10 mouse cellular contexts compared by ENCODE assay signal in the genomic region with DNA sequence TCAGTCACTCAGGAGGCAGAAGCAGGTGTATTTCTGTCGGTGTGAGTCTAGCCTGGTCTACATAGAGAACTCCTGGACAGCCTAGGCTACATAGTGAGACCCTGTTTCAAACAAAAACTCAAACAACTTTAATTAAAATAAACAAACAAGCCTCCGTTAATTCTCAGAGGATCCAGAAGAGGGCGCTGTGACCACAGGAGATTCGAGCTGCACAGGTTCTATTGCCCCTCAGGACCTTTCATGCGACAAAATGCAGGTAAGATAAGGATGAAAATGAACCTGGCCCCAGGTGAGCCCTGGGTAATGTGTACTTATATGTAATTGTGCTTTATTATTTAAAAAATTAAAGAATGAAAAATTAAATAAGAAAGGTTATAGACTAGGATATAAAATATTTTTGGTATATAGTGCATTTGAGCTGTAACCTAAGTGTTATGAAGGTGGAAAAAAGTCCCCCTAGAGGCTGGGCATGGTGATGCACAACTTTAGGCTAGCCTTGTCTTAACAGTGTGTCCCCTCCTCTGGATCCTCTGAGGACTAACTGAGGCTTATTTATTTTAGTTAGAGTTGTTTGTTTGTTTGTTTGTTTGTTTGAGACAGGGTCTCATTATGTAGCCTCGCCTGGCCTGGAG. TPM values are rescaled to one million over a fixed set of nuclear protein-coding genes. Genes with fewer than 3 reads are reported as not detected.
A peak's percentile ranks its signal among the peaks of the same experiment; 100 is the strongest.
DNase-seq lines count a peak whose midpoint lies in the region; TF ChIP-seq lines count a peak whose summit lies in the region.
"Had no signal": no experiment of that assay in that cellular context is flagged by ENCODE, and none has a peak within 500 bp of the region (broad histone marks: within the 10 kb centered on the region; RNA-seq: fewer than 3 reads in every experiment).

No protein-coding gene starts in this region.

- WGBS in thymus, adult 2 months: 10% methylated on average over 6 of the region's 6 CpGs

- no peaks in the 10 kb centered on the region for H3K4me1 ChIP-seq in thymus, adult 2 months (replicated peaks; ENCODE audit: control insufficient read depth, insufficient read depth, low read length)

- no peak for TF ChIP-seq CTCF in thymus, adult 2 months (IDR thresholded peaks at IDR 0.05; ENCODE audit: borderline replicate concordance, control insufficient read depth, extremely low read depth, insufficient read depth, low read length, poor library complexity)

- H3K36me3 ChIP-seq in thymus, adult 2 months (ENCODE audit: control insufficient read depth, insufficient read depth, low read length): no peaks in the 10 kb centered on the region

- no peak overlapping the region for H3K4me3 ChIP-seq in thymus, adult 2 months (ENCODE audit: control insufficient read depth, insufficient read depth, low read length)

- intact Hi-C loops in left cerebral cortex, postnatal 14 days (cut with DNase I): loop anchor here (2.0 kb wide), 1 partner anchor 60 kb away; no protein-coding TSS in a partner anchor

- peak; percentile 22 for DNase-seq in gastrocnemius, postnatal 10 days
- no peak for DNase-seq in gastrocnemius, adult 18-20 months (ENCODE audit: low spot score)
- DNase-seq in thymus, adult 2 months: peak; percentile 31
- no peak for DNase-seq in thymus, postnatal 36 days
- DNase-seq in induced T-regulatory cell, adult 2 months (ENCODE audit: low read depth): peak; percentile 76
- no peak for DNase-seq in ovary, postnatal 36 days (ENCODE audit: low spot score)
- no peak for DNase-seq in left cerebral cortex, adult 9 months (ENCODE audit: low spot score in 2 of 2)
- no peak for DNase-seq in left cerebral cortex, postnatal 14 days (ENCODE audit: low spot score in 2 of 2)
- DNase-seq: adrenal gland, adult 2 months had no signal

- no peaks in the 10 kb centered on the region for H3K27me3 ChIP-seq in thymus, adult 2 months (ENCODE audit: control insufficient read depth, insufficient read depth, low read length)

- no peak overlapping the region for H3K27ac ChIP-seq in thymus, adult 2 months (ENCODE audit: control insufficient read depth, insufficient read depth, low read length)

- no peak for TF ChIP-seq POLR2A in thymus, adult 2 months (IDR thresholded peaks at IDR 0.05; ENCODE audit: control insufficient read depth, extremely low read depth, insufficient read depth, low read length, poor library complexity)

RNA-seq across cellular contexts. Expression of gene Bcan, which starts 10.7 kb away (rescaled TPM):
- 1 to 10 TPM in 1 of 2 experiments, under 1 TPM in 1; 0.61 to 1.9 TPM for total RNA-seq in gastrocnemius, postnatal 10 days (2021)
- not detected for total RNA-seq in gastrocnemius, adult 18-20 months (2021)
- polyA plus RNA-seq in thymus, adult 2 months (2012; rRNA removed): 0.23 and 0.54 TPM in 2 replicates
- total RNA-seq in left cerebral cortex, postnatal 14 days (2021): 100 to 1,000 TPM; 297 to 331 TPM

RNA-seq across cellular contexts. Expression of gene Hapln2, which starts 16.6 kb away (rescaled TPM):
- not detected for total RNA-seq in gastrocnemius, postnatal 10 days (2021)
- total RNA-seq in gastrocnemius, adult 18-20 months (2021): not detected
- polyA plus RNA-seq in thymus, adult 2 months (2012; rRNA removed): 0.23 and 0.26 TPM in 2 replicates
- 1 to 10 TPM; 1.3 TPM for total RNA-seq in left cerebral cortex, postnatal 14 days (2021)
- total RNA-seq: adrenal gland, adult 2 months; heart, adult 8-10 months had no signal

RNA-seq across cellular contexts. Expression of gene Gpatch4, which starts 32.2 kb away (rescaled TPM):
- total RNA-seq in gastrocnemius, postnatal 10 days (2021): 10 to 100 TPM; 12.5 to 14.7 TPM
- total RNA-seq in gastrocnemius, adult 18-20 months (2021): 10 to 100 TPM; 20.3 to 20.4 TPM
- 11.3 and 14.7 TPM in 2 replicates for polyA plus RNA-seq in thymus, adult 2 months (2012; rRNA removed)
- total RNA-seq in left cerebral cortex, postnatal 14 days (2021): 10 to 100 TPM; 15.5 to 16.5 TPM

RNA-seq across cellular contexts. Expression of gene Nes, which starts 39.9 kb away (rescaled TPM):
- total RNA-seq in gastrocnemius, postnatal 10 days (2021): 10 to 100 TPM; 72.4 to 87.7 TPM
- total RNA-seq in gastrocnemius, adult 18-20 months (2021): 10 to 100 TPM; 10.8 to 24.9 TPM
- 1.1 and 1.3 TPM in 2 replicates for polyA plus RNA-seq in thymus, adult 2 months (2012; rRNA removed)
- 10 to 100 TPM; 10.1 to 10.4 TPM for total RNA-seq in left cerebral cortex, postnatal 14 days (2021)

RNA-seq across cellular contexts. Expression of gene Naxe, which starts 47.5 kb away (rescaled TPM):
- total RNA-seq in gastrocnemius, postnatal 10 days (2021): 10 to 100 TPM; 52.5 to 57.1 TPM
- total RNA-seq in gastrocnemius, adult 18-20 months (2021): 10 to 100 TPM; 49.1 to 52.6 TPM
- polyA plus RNA-seq in thymus, adult 2 months (2012; rRNA removed): 63.0 and 69.0 TPM in 2 replicates
- 10 to 100 TPM; 60.8 to 64.2 TPM for total RNA-seq in left cerebral cortex, postnatal 14 days (2021)

Comparison
In these comparisons a context has a peak if more than half of its experiments do, and no peak if none do; other contexts are left out.
1. DNase-seq: peak in gastrocnemius, postnatal 10 days (single experiment), thymus, adult 2 months (single experiment) and induced T-regulatory cell, adult 2 months (single experiment); none in gastrocnemius, adult 18-20 months (single experiment), thymus, postnatal 36 days (0 of 2), ovary, postnatal 36 days (single experiment), left cerebral cortex, adult 9 months (0 of 2) and left cerebral cortex, postnatal 14 days (0 of 2).
2. RNA of gene Bcan, which starts 10.7 kb away (total RNA-seq): 297 to 331 TPM in left cerebral cortex, postnatal 14 days; 0.61 to 1.9 TPM in gastrocnemius, postnatal 10 days and not detected in gastrocnemius, adult 18-20 months; every median in the first group is over 100 times any median in the second.